Mouse (Mus musculus) embryonic facial prominence, embryonic 15.5 days (tissue): ENCODE measurements around the gene Ptprb. TPM values are rescaled to one million over a fixed set of nuclear protein-coding genes. Genes with fewer than 3 reads are reported as not detected.

ENCODE experiments used
- ATAC-seq: fragments of 200-750 bp; cut with Nextera tagmentation; 2 replicates; pipeline ENCODE4 v1.8.0; 2017; ENCODE audit warnings: low read depth, moderate TSS enrichment; ENCODE audit not compliant: insufficient number of reproducible peaks, low FRiP score, low TSS enrichment
- H3K27ac ChIP-seq: fragments of 300-500 bp; sonication (generic); replicated peaks from 2 replicates; pipeline ENCODE4 v1.5.1; 2015; ENCODE audit warnings: mild to moderate bottlenecking, inconsistent platforms
- H3K27me3 ChIP-seq: fragments of 300-500 bp; sonication (generic); 2 replicates; pipeline ENCODE4 v1.6.1; 2015; ENCODE audit warnings: inconsistent platforms
- H3K36me3 ChIP-seq: fragments of 300-500 bp; sonication (generic); 2 replicates; pipeline ENCODE4 v1.6.1; 2015; ENCODE audit warnings: mild to moderate bottlenecking, inconsistent platforms
- H3K4me1 ChIP-seq: fragments of 300-500 bp; sonication (generic); 2 replicates; pipeline ENCODE4 v1.6.1; 2015; ENCODE audit warnings: inconsistent platforms
- H3K4me2 ChIP-seq: fragments of 300-500 bp; sonication (generic); replicated peaks from 2 replicates; pipeline ENCODE4 v1.6.1; 2015; ENCODE audit warnings: mild to moderate bottlenecking, inconsistent platforms
- H3K4me3 ChIP-seq: fragments of 300-500 bp; sonication (generic); replicated peaks from 2 replicates; pipeline ENCODE4 v1.5.1; 2015; ENCODE audit warnings: mild to moderate bottlenecking, inconsistent platforms
- H3K9ac ChIP-seq: fragments of 300-500 bp; sonication (generic); 2 replicates; pipeline ENCODE4 v1.6.1; 2015; ENCODE audit warnings: inconsistent platforms
- H3K9me3 ChIP-seq: fragments of 300-500 bp; sonication (generic); replicated peaks from 2 replicates; pipeline ENCODE4 v1.6.1; 2016; ENCODE audit warnings: inconsistent platforms
- WGBS: fragments of 180-500 bp; shearing (Covaris S2); methylation state at CpG from one replicate; pipeline ENCODE4 v1.1.7; 2015; 5-methylcytosine and 5-hydroxymethylcytosine counted together
- polyA plus RNA-seq: library from polyadenylated mRNA; unstranded; fragments of >200 nt; fragmentation: Nextera tagmentation; extraction: Ambion mirVana; gene quantifications from 2 replicates; pipeline ENCODE4 v1.2.1, GENCODE M21; 2015

Gene Ptprb
- polyA plus RNA-seq, 1 experiment from 2014 or later = 2.9 TPM

DNA sequence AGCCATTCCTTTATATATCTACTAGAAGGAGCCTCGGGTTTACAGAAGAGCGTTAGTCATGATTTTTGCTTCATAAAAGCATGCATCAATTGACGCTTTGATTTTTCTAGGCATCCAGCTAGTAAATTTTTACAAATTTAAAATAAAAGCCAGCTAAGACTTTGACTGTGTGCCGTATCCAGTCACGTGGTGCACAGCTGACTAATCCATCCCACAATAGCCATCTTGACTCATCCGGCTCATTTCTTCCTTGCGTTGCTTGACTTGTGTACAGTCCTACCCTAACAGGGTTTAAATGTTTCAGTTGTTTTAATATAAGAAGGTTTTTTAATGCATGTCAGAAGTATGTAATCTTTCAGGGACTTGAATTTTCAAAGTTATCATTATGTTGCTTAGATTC is 60.0 kb downstream of the Ptprb start:
- Histone ChIP-seq H3K4me3 (no peak overlapping the region), H3K4me2 (no peak overlapping the region), H3K9me3 (no peaks in the 10 kb centered on the region), H3K36me3 (no peaks in the 10 kb centered on the region), H3K9ac (no peak overlapping the region), H3K27ac (no peak overlapping the region), H3K4me1 (peaks cover 15% of the 10 kb centered on the region), H3K27me3 (no peaks in the 10 kb centered on the region)
- no peak for ATAC-seq
- WGBS = 76% methylated on average over 7 of the region's 7 CpGs

DNA sequence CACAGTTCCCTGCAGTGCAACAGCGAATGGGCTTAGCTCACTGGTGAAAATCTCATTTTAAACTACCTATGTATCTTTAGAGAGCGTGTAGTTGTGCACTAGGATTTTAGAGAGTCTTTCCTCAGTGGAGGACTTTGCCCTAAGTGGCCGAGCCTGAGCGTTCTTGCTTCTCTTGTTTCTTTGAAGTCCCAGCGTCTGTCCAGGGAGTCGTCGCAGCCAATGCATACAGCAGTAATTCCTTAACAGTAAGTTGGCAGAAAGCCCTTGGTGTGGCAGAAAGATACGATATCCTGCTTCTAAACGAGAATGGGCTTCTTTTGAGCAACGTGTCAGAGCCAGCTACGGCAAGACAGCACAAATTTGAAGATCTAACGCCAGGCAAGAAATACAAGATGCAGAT is 65.9 kb downstream of the Ptprb start:
- H3K27ac ChIP-seq = no peak overlapping the region
- H3K4me1 ChIP-seq = no peaks in the 10 kb centered on the region
- H3K4me3 ChIP-seq = no peak overlapping the region
- H3K9ac ChIP-seq = no peak overlapping the region
- H3K27me3 ChIP-seq = no peaks in the 10 kb centered on the region
- H3K4me2 ChIP-seq = no peak overlapping the region
- 63% methylated on average over 12 of the region's 12 CpGs for WGBS
- H3K9me3 ChIP-seq = no peaks in the 10 kb centered on the region
- no peak for ATAC-seq
- no peaks in the 10 kb centered on the region for H3K36me3 ChIP-seq

DNA sequence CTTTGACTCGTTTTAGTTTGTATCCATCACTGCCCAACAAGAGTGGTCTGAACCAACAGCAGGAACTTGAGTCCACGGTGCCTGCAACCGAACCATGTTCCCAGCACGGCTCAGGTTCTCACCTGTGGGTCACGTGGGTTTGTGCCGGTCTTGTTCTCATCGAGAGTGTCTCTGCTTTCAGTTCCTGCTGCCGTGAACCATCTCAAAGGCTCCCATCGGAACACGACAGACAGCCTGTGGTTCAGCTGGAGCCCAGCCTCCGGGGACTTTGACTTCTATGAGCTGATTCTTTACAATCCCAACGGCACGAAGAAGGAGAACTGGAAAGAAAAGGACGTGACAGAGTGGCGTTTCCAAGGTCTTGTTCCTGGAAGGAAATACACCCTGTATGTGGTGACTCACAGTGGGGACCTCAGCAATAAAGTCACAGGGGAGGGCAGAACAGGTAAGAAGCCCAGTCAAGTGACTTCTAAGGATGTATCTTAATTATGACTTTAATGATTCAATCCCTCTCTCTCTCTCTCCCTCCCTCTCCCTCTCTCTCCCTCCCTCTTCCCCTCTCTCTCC is 71.4 kb downstream of the Ptprb start:
- Histone ChIP-seq H3K27ac (no peak overlapping the region), H3K9ac (no peak overlapping the region), H3K4me2 (no peak overlapping the region), H3K4me3 (no peak overlapping the region), H3K4me1 (no peaks in the 10 kb centered on the region), H3K9me3 (no peaks in the 10 kb centered on the region), H3K36me3 (no peaks in the 10 kb centered on the region), H3K27me3 (no peaks in the 10 kb centered on the region)
- no peak for ATAC-seq
- WGBS = 75% methylated on average over 15 of the region's 15 CpGs

DNA sequence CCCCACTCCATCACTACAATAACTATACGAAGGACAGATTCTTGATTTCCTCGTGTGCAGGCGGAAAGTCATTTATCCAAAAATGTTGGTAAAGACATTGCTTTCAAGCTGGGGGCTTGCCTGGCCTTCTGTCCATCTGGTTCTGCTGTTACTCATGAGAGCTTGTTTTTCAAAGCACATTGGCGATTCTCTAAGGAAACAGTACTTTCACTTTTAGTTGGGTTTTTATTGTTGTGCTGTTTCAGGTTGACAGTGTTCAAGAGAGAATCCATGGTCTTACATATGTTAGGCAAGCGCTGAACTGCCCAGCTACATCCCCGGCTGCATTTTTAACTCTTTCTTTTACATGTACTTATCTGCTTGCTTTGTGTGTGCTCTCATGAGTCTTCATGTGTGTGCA is 73.7 kb downstream of the Ptprb start:
- 88% methylated on average over 6 of the region's 6 CpGs for WGBS
- no peaks in the 10 kb centered on the region for H3K36me3 ChIP-seq
- no peak overlapping the region for H3K4me3 ChIP-seq
- no peak overlapping the region for H3K9ac ChIP-seq
- no peak overlapping the region for H3K27ac ChIP-seq
- no peaks in the 10 kb centered on the region for H3K9me3 ChIP-seq
- H3K27me3 ChIP-seq = no peaks in the 10 kb centered on the region
- no peak overlapping the region for H3K4me2 ChIP-seq
- H3K4me1 ChIP-seq = no peaks in the 10 kb centered on the region
- ATAC-seq = no peak

DNA sequence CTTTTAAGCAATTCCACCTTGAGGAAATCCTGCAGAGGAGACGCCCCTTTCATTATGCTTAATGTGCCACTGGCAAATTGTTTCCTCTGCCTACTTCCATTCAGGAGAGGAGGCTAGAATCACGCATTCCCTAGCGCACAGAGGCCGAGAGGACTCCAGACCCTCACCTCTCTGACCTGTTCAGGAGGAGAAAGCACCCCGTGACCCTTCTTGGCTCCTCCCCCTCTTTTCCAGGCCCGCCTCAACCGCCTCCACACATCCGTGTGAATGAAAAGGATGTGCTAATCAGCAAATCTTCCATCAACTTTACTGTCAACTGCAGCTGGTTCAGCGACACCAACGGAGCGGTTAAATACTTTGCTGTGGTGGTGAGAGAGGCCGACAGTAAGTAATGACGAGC is 75.2 kb downstream of the Ptprb start:
- Histone ChIP-seq H3K4me3 (no peak overlapping the region), H3K27me3 (no peaks in the 10 kb centered on the region), H3K36me3 (no peaks in the 10 kb centered on the region), H3K4me2 (no peak overlapping the region), H3K27ac (no peak overlapping the region), H3K9me3 (no peaks in the 10 kb centered on the region), H3K4me1 (no peaks in the 10 kb centered on the region), H3K9ac (no peak overlapping the region)
- ATAC-seq = no peak
- 30% methylated on average over 13 of the region's 13 CpGs for WGBS

DNA sequence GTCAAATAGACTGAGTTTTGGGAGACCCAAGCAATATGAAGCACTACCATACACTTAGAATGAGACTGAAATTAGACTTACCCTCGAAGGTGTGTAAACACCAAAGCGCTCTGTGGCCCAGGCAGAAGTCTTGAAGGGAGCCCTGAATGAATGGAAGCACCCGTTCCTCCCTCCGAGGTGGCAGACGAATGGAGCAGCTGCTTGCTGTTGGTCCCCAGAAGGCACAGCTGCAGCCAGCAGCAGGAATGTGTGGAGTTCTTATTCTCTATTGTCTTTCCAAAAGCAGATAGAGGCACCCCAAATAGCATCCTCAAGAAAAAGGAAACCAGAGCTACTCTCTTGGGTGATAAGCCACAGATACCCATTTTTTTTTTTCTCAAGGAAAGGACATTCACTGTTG is 79.0 kb downstream of the Ptprb start:
- no peak overlapping the region for H3K9ac ChIP-seq
- H3K36me3 ChIP-seq = no peaks in the 10 kb centered on the region
- no peak for ATAC-seq
- WGBS = 64% methylated on average over 5 of the region's 5 CpGs
- H3K27ac ChIP-seq = no peak overlapping the region
- no peak overlapping the region for H3K4me3 ChIP-seq
- no peaks in the 10 kb centered on the region for H3K9me3 ChIP-seq
- H3K4me2 ChIP-seq = no peak overlapping the region
- H3K4me1 ChIP-seq = no peaks in the 10 kb centered on the region
- H3K27me3 ChIP-seq = no peaks in the 10 kb centered on the region

DNA sequence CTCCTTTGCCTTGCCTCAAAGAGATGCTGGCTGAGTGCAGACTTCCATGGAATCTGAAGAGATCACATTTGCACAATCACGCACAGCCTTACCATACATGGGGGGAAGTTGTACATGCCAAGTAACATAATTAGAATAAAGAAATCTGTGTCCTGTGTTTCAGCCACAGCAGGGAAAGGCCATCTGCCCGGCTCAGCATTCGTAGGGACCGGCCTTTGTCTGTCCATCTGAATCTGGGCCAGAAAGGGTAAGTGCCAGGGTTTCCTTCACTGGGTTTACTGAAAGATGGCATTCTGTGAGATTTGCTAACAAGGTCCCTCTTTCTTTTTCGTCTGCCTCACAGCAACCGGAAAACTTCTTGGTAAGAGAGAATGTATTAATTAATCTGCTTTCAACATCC is 86.9 kb downstream of the Ptprb start:
- no peak for ATAC-seq
- Histone ChIP-seq H3K4me1 (no peaks in the 10 kb centered on the region), H3K9me3 (no peaks in the 10 kb centered on the region), H3K4me3 (no peak overlapping the region), H3K27me3 (no peaks in the 10 kb centered on the region), H3K27ac (no peak overlapping the region), H3K4me2 (no peak overlapping the region), H3K9ac (no peak overlapping the region), H3K36me3 (no peaks in the 10 kb centered on the region)
- 59% methylated on average over 6 of the region's 6 CpGs for WGBS

DNA sequence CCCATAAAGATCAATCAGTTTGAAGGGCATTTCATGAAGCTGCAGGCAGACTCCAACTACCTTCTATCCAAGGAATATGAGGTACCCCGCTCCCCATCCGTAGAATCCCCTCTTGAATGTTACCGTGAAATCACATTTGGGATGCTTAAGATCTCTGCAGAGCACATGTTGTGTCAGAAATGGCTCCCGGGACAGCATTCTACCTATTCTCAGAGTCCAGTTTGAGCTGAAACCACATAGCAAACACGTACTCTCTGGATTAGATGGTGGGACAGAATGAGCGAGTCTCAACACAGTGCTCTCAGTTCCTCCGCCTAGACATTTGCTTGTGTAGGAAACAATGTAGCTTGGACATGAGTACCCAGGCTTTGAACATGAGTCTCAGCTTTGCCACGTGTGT is 87.3 kb downstream of the Ptprb start:
- 53% methylated on average over 8 of the region's 8 CpGs for WGBS
- no peaks in the 10 kb centered on the region for H3K36me3 ChIP-seq
- ATAC-seq = no peak

DNA sequence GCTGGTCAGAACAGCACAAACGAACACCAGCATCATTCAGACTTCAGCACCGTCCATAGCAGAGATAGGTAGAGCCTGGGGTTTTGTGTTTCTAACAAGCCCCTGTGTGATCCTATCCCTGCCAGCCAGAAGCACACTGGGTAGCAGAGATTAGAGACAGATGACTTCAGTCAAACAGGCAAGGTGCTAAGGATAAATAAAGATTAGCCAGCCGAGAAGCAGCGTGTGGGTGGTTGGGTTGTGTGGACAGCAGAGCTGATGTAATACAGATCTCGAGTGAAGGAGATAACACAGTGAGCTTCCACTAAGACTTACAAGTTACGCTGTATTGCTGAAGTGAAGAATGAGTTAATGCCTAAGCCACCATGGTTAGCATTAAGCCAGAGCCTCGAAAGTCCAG is 89.4 kb downstream of the Ptprb start:
- no peak overlapping the region for H3K4me2 ChIP-seq
- H3K27ac ChIP-seq = no peak overlapping the region
- H3K9me3 ChIP-seq = no peaks in the 10 kb centered on the region
- no peaks in the 10 kb centered on the region for H3K27me3 ChIP-seq
- no peaks in the 10 kb centered on the region for H3K4me1 ChIP-seq
- no peaks in the 10 kb centered on the region for H3K36me3 ChIP-seq
- H3K4me3 ChIP-seq = no peak overlapping the region
- no peak overlapping the region for H3K9ac ChIP-seq
- WGBS = 41% methylated on average over 7 of the region's 7 CpGs
- no peak for ATAC-seq

More for the DNA sequence above, 87.3 kb downstream of the Ptprb start:
- no peak overlapping the region for H3K9ac ChIP-seq
- H3K9me3 ChIP-seq = no peaks in the 10 kb centered on the region
- H3K4me2 ChIP-seq = no peak overlapping the region
- H3K4me3 ChIP-seq = no peak overlapping the region
- H3K4me1 ChIP-seq = no peaks in the 10 kb centered on the region
- H3K27ac ChIP-seq = no peak overlapping the region
- no peaks in the 10 kb centered on the region for H3K27me3 ChIP-seq

DNA sequence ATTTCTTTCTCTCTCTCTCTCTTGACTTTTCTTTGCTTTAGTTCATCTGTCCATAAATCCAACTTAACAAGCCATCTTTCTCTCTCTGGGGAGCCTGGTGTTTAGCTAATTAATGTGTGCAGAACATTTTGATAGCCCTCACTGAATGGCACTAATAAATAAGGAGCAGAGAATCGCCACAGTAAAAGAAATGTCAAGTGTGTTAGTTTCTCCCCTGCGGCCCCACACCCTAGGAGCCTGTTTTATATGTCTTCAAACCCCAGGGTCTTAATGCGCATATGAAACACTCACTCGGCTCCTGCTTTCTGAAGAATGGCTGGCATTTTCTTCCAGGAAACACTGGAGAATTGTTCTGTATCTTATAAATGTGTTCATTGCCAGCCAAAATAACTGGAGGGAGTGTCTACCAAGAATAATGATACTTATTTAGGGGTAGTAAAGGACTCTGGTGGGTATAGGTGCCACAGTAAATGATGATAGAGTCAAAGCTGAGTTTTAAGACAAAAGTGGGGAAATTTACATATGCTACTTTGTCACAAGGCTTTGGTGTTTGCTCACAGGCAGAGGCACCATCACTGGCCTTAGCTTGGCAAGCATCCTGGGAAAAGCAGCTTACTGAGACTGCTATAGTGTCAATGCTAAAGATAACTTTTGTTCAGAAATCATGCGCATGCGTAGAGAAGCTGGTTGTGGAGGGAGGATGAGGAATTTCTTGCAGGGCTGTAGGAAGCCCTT is 95.8 kb downstream of the Ptprb start:
- H3K9me3 ChIP-seq = no peaks in the 10 kb centered on the region
- WGBS = 50% methylated on average over 6 of the region's 6 CpGs
- no peak overlapping the region for H3K9ac ChIP-seq
- no peaks in the 10 kb centered on the region for H3K36me3 ChIP-seq
- H3K4me1 ChIP-seq = no peaks in the 10 kb centered on the region
- no peak for ATAC-seq
- no peaks in the 10 kb centered on the region for H3K27me3 ChIP-seq
- H3K4me2 ChIP-seq = no peak overlapping the region
- no peak overlapping the region for H3K27ac ChIP-seq
- no peak overlapping the region for H3K4me3 ChIP-seq

DNA sequence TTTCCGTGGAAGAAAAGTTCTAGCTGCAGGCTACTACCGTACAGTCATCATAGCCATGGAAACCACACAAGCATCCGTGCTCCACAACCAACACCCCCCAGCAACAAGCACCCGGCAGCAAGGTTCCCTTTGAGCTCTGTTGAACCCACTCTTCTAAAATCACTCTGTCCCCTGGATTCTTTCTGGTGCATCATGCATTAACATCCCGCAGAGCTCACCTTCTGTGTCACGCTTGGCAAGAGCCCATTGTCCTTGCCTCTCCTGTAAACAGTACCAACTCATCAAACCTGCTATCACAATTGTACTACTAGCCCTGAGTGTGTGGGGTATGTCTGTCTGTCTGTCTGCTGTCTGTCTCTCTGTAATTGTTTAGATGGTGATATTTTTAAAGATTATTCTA is 98.8 kb downstream of the Ptprb start:
- Histone ChIP-seq H3K4me2 (no peak overlapping the region), H3K9ac (no peak overlapping the region), H3K9me3 (no peaks in the 10 kb centered on the region), H3K4me3 (no peak overlapping the region), H3K27ac (no peak overlapping the region), H3K4me1 (no peaks in the 10 kb centered on the region), H3K27me3 (no peaks in the 10 kb centered on the region), H3K36me3 (no peaks in the 10 kb centered on the region)
- ATAC-seq = no peak
- 89% methylated on average over 6 of the region's 6 CpGs for WGBS

DNA sequence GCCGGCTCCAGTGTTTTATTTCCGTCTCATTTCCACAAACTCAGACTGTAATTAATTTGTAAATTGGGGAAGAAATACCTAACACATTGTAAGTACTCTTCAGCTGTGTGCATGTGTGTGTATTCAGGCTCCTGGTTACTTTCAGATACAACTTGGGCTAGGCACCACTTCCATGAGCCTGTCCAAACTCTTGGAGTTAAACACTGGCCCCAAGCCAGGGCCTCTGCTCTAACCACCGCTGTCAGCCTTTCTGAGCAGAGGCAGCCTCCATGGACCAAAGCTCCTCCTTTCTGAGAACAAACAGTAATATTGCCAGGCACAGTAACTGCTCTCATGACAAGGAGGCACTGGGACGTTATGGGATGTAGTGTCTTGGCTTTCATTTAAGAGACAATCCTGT is 101.5 kb downstream of the Ptprb start:
- no peak overlapping the region for H3K9ac ChIP-seq
- no peaks in the 10 kb centered on the region for H3K27me3 ChIP-seq
- H3K9me3 ChIP-seq = no peaks in the 10 kb centered on the region
- no peak overlapping the region for H3K4me2 ChIP-seq
- no peaks in the 10 kb centered on the region for H3K36me3 ChIP-seq
- 65% methylated on average over 4 of the region's 4 CpGs for WGBS
- no peak overlapping the region for H3K27ac ChIP-seq
- H3K4me3 ChIP-seq = no peak overlapping the region
- no peaks in the 10 kb centered on the region for H3K4me1 ChIP-seq
- no peak for ATAC-seq
